8 mouse cellular contexts compared by ENCODE assay signal in the genomic region with DNA sequence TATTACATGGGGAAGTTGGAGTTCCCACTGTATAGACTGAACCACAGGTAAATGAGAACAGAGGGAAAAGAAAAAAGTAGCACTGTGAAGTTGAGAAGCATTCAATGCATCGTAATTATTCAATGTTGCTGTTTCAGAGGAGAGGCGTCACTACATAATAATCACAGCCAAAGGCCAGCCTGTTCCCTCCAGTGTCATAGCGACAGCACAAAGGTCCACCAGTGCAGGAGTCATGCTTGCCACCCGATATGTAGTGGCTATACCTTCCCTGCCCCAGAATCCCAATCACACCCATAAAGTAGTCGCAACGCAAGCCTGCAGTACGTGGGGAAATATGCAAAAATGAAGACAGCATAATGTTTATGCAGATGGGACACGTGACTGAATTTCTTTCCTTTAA.
DNase-seq lines count a peak whose midpoint lies in the region; ATAC-seq and TF ChIP-seq lines count a peak whose summit lies in the region.

No protein-coding gene starts in this region.

- ATAC-seq in embryonic facial prominence, embryonic 12.5 days (ENCODE audit: insufficient number of reproducible peaks, insufficient read depth, low FRiP score, low TSS enrichment) = no peak
- ATAC-seq in lung, embryonic 16.5 days (ENCODE audit: low read depth) = no peak
- no peak for ATAC-seq in limb, embryonic 12.5 days (ENCODE audit: insufficient number of reproducible peaks, insufficient read depth, low FRiP score, low TSS enrichment, low read depth)
- ATAC-seq in granulocyte monocyte progenitor cell, adult 5-6 weeks (replicated peaks; ENCODE audit: poor library complexity, severe bottlenecking) = no peak

- peaks cover 3% of the 10 kb centered on the region; the same call in 1 of the 2 replicates for H3K36me3 ChIP-seq in embryonic facial prominence, embryonic 12.5 days
- H3K36me3 ChIP-seq in embryonic facial prominence, embryonic 10.5 days (replicated peaks) = peaks cover 52% of the 10 kb centered on the region
- H3K36me3 ChIP-seq in lung, embryonic 16.5 days (ENCODE audit: control insufficient read depth, insufficient read depth, low read length) = peaks cover 4% of the 10 kb centered on the region
- peaks cover 10% of the 10 kb centered on the region for H3K36me3 ChIP-seq in limb, embryonic 12.5 days
- H3K36me3 ChIP-seq in small intestine, adult 2 months (ENCODE audit: control insufficient read depth, insufficient read depth, low read length) = peaks cover 14% of the 10 kb centered on the region

- no peak for DNase-seq in embryonic facial prominence, embryonic 10.5 days (ENCODE audit: low spot score)
- DNase-seq in lung, adult 2 months = no peak
- DNase-seq in layer of hippocampus, adult 8-10 months (ENCODE audit: low spot score in 2 of 2) = no peak

- no peak overlapping the region for H3K9ac ChIP-seq in embryonic facial prominence, embryonic 12.5 days
- H3K9ac ChIP-seq in lung, embryonic 16.5 days (ENCODE audit: low read length) = no peak overlapping the region; the same call in 1 of the 2 replicates
- H3K9ac ChIP-seq in limb, embryonic 12.5 days (replicated peaks) = no peak overlapping the region

- H3K4me1 ChIP-seq in embryonic facial prominence, embryonic 12.5 days = peaks cover 10% of the 10 kb centered on the region; the same call in 1 of the 2 replicates
- H3K4me1 ChIP-seq in embryonic facial prominence, embryonic 10.5 days = peaks cover 15% of the 10 kb centered on the region
- peaks cover 14% of the 10 kb centered on the region for H3K4me1 ChIP-seq in lung, embryonic 16.5 days (replicated peaks; ENCODE audit: control insufficient read depth, insufficient read depth, low read length)
- peaks cover 10% of the 10 kb centered on the region; the same call in 1 of the 2 replicates for H3K4me1 ChIP-seq in lung, adult 2 months (ENCODE audit: control insufficient read depth, insufficient read depth, low read length)
- H3K4me1 ChIP-seq in limb, embryonic 12.5 days (replicated peaks) = peaks cover 23% of the 10 kb centered on the region
- H3K4me1 ChIP-seq in small intestine, adult 2 months (ENCODE audit: control insufficient read depth, insufficient read depth, insufficient read length, low read length) = peaks cover 11% of the 10 kb centered on the region; the same call in 1 of the 2 replicates

- 83% methylated on average over 8 of the region's 8 CpGs for WGBS in embryonic facial prominence, embryonic 12.5 days
- WGBS in embryonic facial prominence, embryonic 10.5 days = 85% methylated on average over 8 of the region's 8 CpGs
- WGBS in lung, embryonic 16.5 days = 75% methylated on average over 8 of the region's 8 CpGs
- 77% methylated on average over 8 of the region's 8 CpGs for WGBS in lung, adult 2 months
- 64% methylated on average over 8 of the region's 8 CpGs for WGBS in limb, embryonic 12.5 days
- 51% methylated on average over 8 of the region's 8 CpGs for WGBS in small intestine, adult 2 months

- TF ChIP-seq POLR2A in lung, adult 2 months (IDR thresholded peaks at IDR 0.05; ENCODE audit: borderline replicate concordance, extremely low read depth, low read depth, low read length) = no peak
- no peak for TF ChIP-seq POLR2A in small intestine, adult 2 months (IDR thresholded peaks at IDR 0.05; ENCODE audit: low read depth, low read length)

- H3K4me3 ChIP-seq in embryonic facial prominence, embryonic 12.5 days = no peak overlapping the region
- no peak overlapping the region for H3K4me3 ChIP-seq in embryonic facial prominence, embryonic 10.5 days
- no peak overlapping the region for H3K4me3 ChIP-seq in lung, embryonic 16.5 days (ENCODE audit: low read length)
- no peak overlapping the region for H3K4me3 ChIP-seq in lung, adult 2 months (replicated peaks; ENCODE audit: extremely low read depth, low read depth, low read length)
- H3K4me3 ChIP-seq in limb, embryonic 12.5 days (replicated peaks) = no peak overlapping the region
- no peak overlapping the region for H3K4me3 ChIP-seq in small intestine, adult 2 months (ENCODE audit: low read depth, low read length)

- peak overlapping the region; percentile 48 for H3K27ac ChIP-seq in embryonic facial prominence, embryonic 12.5 days
- H3K27ac ChIP-seq in embryonic facial prominence, embryonic 10.5 days (replicated peaks) = no peak overlapping the region
- H3K27ac ChIP-seq in lung, embryonic 16.5 days (ENCODE audit: low read length) = peak overlapping the region; percentile 92
- H3K27ac ChIP-seq in limb, embryonic 12.5 days = peak overlapping the region; percentile 71; the same call in 1 of the 2 replicates
- H3K27ac ChIP-seq in small intestine, adult 2 months (ENCODE audit: insufficient read depth, low read depth, low read length) = peak overlapping the region; percentile 92

- no peaks in the 10 kb centered on the region for H3K9me3 ChIP-seq in embryonic facial prominence, embryonic 12.5 days
- H3K9me3 ChIP-seq in embryonic facial prominence, embryonic 10.5 days = no peaks in the 10 kb centered on the region
- H3K9me3 ChIP-seq in lung, embryonic 16.5 days (ENCODE audit: control insufficient read depth, low read length) = no peaks in the 10 kb centered on the region
- no peaks in the 10 kb centered on the region for H3K9me3 ChIP-seq in limb, embryonic 12.5 days

- no peaks in the 10 kb centered on the region for H3K27me3 ChIP-seq in embryonic facial prominence, embryonic 12.5 days
- H3K27me3 ChIP-seq in embryonic facial prominence, embryonic 10.5 days (replicated peaks; ENCODE audit: low read depth, poor library complexity, severe bottlenecking) = no peaks in the 10 kb centered on the region
- H3K27me3 ChIP-seq in lung, embryonic 16.5 days (ENCODE audit: control insufficient read depth, insufficient read depth, low read depth, low read length) = no peaks in the 10 kb centered on the region
- H3K27me3 ChIP-seq in limb, embryonic 12.5 days = no peaks in the 10 kb centered on the region
- H3K27me3 ChIP-seq in small intestine, adult 2 months (ENCODE audit: control insufficient read depth, insufficient read depth, low read length) = no peaks in the 10 kb centered on the region

- no peak overlapping the region for H3K4me2 ChIP-seq in embryonic facial prominence, embryonic 12.5 days (replicated peaks)
- H3K4me2 ChIP-seq in lung, embryonic 16.5 days (ENCODE audit: low read depth, low read length) = no peak overlapping the region
- no peak overlapping the region for H3K4me2 ChIP-seq in limb, embryonic 12.5 days

- no peak for TF ChIP-seq CTCF in lung, adult 2 months (IDR thresholded peaks at IDR 0.05; ENCODE audit: insufficient read depth, low read length)
- TF ChIP-seq CTCF in small intestine, adult 2 months (IDR thresholded peaks at IDR 0.05; ENCODE audit: extremely low read depth, insufficient read length, insufficient replicate concordance, low read depth, low read length) = no peak
